Mouse (Mus musculus) adrenal gland, adult 2 months (tissue): ENCODE results near the gene Ggt1. TPM values are rescaled to one million over a fixed set of nuclear protein-coding genes. Genes with fewer than 3 reads are reported as not detected.

Source experiments
- DNase-seq: peaks from one replicate; pipeline ENCODE4 v3.0.0; 2021
- polyA plus RNA-seq: library from polyadenylated mRNA; depleted of rRNA; stranded (reverse); fragments of >200 nt; gene quantifications from 2 replicates; pipeline ENCODE4 v1.2.3, GENCODE M21; 2012; rRNA removed
- total RNA-seq, 2 experiments: library from RNA; stranded (reverse); gene quantifications; 2 replicates each; pipeline ENCODE4 v1.2.3; 2021

Ggt1 gene
- total and polyA plus RNA-seq, 3 experiments: 0.15 TPM; not detected in 2

DNA sequence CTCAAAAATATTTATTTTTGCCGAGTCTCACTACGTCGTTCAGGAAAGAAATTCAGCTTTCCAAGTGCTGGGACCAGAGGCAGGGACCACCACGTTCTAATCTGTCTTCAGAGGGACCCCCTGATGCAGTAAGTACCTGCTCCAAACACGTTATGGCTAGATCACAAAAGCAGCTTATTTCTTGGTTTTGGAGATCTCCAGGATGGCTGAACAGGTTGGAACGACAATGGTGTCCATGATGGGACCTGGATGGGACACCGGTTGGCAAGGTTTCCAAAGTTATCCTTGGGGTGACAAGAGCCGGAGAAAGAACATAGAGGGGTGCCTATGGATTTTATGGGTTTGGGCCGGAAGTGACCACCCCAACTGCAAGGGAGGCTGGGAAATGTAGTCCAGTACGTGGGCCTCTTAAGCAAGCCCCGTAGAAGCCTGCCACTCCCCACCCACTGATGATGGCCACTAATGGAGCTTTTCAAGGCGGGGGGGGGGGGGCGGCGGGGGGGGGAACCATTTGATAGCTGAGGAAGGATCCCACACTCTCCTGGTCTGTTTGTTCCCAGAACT, 72.3 kb downstream of the Ggt1 start:
- no peak for DNase-seq

DNA sequence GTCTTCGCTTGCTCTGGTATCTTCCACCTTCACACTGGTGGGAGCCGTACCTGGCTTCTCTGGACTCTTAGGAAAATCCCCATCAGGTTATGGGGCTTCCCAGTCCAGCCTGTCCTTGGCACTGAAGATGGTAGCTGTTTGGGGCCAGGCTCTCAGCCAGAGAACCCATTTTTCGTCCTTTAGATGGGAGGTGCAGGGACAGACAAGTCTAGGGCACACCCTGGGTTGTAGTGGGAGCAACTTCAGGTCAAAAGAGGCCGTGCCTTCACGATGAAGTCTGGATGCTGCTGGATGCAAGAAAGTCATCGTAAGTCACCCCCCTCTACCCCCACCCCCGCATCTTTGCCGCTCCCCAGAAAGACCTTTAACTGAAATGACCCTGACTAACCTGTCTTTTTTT, 73.2 kb downstream of the Ggt1 start:
- no peak for DNase-seq

DNA sequence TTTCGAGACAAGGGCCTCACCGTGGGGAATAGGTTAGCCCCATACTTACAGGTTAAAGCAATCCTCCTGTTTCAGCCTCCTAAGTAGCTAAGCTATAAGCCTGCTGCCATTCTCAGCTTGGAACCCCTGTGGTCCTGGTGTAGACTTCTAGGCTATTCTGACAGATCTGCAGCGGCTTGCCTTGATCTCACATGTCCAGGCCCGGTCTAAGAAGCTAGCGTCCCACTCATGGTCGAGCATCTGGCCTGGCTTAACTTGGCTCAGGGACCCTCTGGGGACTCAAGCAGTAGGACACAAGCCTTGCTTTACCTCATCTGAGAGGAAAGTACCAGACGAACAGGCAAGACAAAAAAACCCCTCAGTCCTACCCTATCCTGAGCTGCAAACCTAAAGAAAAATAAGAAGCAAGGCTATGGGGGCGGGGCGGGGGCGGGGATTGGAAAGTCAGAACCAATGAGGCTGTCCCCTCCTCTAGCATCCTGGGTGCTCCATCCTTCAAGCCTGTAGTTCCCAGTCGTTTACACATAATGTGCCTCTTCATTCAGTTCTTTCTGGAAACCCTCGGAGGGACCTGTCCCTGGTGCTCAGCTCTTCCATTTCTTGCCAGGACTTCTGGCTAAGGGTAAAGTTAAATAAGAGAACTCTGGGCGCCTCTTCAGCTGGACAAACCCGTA, 73.8 kb downstream of the Ggt1 start:
- no peak for DNase-seq

DNA sequence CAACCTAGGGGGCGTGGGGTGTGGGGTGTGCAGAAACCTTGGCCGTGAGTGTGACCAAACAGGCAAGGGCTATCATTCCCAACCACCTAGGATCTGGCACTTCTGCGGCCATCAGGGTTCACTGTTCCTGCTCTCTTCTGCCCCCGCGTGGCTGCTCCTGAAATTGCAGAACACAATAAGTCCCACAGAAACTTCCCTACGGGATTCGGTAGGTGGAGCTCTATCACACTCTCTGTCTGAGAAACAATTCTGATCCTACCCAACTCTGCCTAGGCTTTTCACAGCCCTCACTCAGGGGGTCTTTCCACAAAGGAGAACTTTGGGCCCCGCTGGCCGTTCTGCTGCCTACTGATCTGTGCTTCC, 74.3 kb downstream of the Ggt1 start:
- DNase-seq: peak; percentile 81

Other genes with a start within 250 kb of the Ggt1 start
- gene Adora2a, start 244.7 kb upstream of the Ggt1 start, total RNA-seq: 1 to 10 TPM; 2.8 to 5.3 TPM
- gene Adora2a, start 244.7 kb upstream of the Ggt1 start, polyA plus RNA-seq: 11.6 and 13.4 TPM in 2 replicates
- gene Upb1, start 160.5 kb upstream of the Ggt1 start, total RNA-seq: 1 to 10 TPM in 1 of 2 experiments, under 1 TPM in 1; 0.72 to 2.2 TPM
- gene Upb1, start 160.5 kb upstream of the Ggt1 start, polyA plus RNA-seq: 0.20 and 0.50 TPM in 2 replicates
- 10 to 100 TPM; 87.1 to 92.8 TPM for gene Snrpd3, start 44.1 kb upstream of the Ggt1 start, total RNA-seq
- gene Snrpd3, start 44.1 kb upstream of the Ggt1 start, polyA plus RNA-seq: 1.7 and 3.6 TPM in 2 replicates
- 10 to 100 TPM; 25.9 to 26.0 TPM for gene Gucd1, start 43.6 kb upstream of the Ggt1 start, total RNA-seq
- 56.1 and 74.1 TPM in 2 replicates for gene Gucd1, start 43.6 kb upstream of the Ggt1 start, polyA plus RNA-seq
- under 1 TPM; 0.14 to 0.41 TPM for gene Lrrc75b, start 1.3 kb upstream of the Ggt1 start, total RNA-seq
- 0.17 and 0.30 TPM in 2 replicates for gene Lrrc75b, start 1.3 kb upstream of the Ggt1 start, polyA plus RNA-seq
- 1 to 10 TPM; 5.4 to 7.1 TPM for gene Ggt5, start 27.7 kb downstream of the Ggt1 start, total RNA-seq
- 52.7 and 56.5 TPM in 2 replicates for gene Ggt5, start 27.7 kb downstream of the Ggt1 start, polyA plus RNA-seq
- 10 to 100 TPM; 10.7 to 13.5 TPM for gene Susd2, start 82.4 kb downstream of the Ggt1 start, total RNA-seq
- gene Susd2, start 82.4 kb downstream of the Ggt1 start, polyA plus RNA-seq: 23.3 and 31.3 TPM in 2 replicates
- 10 to 100 TPM; 24.2 to 31.9 TPM for gene Cabin1, start 202.7 kb downstream of the Ggt1 start, total RNA-seq
- gene Cabin1, start 202.7 kb downstream of the Ggt1 start, polyA plus RNA-seq: 38.4 and 42.6 TPM in 2 replicates
- gene Ddt, start 211.8 kb downstream of the Ggt1 start, total RNA-seq: 100 to 1,000 TPM; 177 to 205 TPM
- 240 and 255 TPM in 2 replicates for gene Ddt, start 211.8 kb downstream of the Ggt1 start, polyA plus RNA-seq
- gene Gm20441, start 219.3 kb downstream of the Ggt1 start, total RNA-seq: not detected
- gene Gm20441, start 219.3 kb downstream of the Ggt1 start, polyA plus RNA-seq: not detected in 2 replicates
- 10 to 100 TPM; 16.9 to 28.9 TPM for gene Gstt3, start 219.8 kb downstream of the Ggt1 start, total RNA-seq
- gene Gstt3, start 219.8 kb downstream of the Ggt1 start, polyA plus RNA-seq: 14.6 and 17.2 TPM in 2 replicates
- 10 to 100 TPM; 52.0 to 64.8 TPM for gene Gstt1, start 237.0 kb downstream of the Ggt1 start, total RNA-seq
- 50.9 and 61.2 TPM in 2 replicates for gene Gstt1, start 237.0 kb downstream of the Ggt1 start, polyA plus RNA-seq